Mouse (Mus musculus): ENCODE measurements around the gene Rabgef1. TPM values are rescaled to one million over a fixed set of nuclear protein-coding genes. Genes with fewer than 3 reads are reported as not detected.
A peak's percentile ranks its signal among the peaks of the same experiment; 100 is the strongest.

Rabgef1 gene
- polyA plus RNA-seq (2012; rRNA removed), result 16.4 and 17.6 TPM in 2 replicates

DNA sequence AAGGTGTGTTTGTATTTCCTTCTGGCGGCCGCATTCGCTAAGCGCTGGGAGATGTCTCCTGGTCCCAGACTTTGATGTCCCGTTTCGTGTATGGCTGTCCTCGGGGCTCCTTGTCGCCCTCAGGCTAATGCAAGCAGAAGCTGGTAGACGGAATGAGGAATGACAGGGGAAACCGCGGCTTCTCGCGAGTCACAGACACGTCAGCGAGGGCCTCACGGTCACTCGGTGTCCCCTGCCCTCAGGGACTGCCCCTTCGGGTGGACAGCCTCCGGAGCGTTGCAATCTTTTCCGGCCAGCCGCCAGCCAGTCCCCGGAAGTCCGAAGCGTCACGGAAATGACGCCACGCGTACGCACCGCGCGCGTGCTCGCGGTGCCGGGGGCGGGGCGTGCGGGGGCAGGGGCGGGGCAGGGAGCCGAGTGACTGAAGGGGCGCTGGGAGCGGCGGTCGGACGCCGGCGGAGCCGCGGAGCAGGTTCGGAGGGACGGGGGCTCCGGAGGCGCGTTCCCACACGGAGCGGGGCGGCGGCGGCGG lies at the start of gene Rabgef1:
Gene Rabgef1 (plus strand): TSS at position 376 of the 532 bp plus-strand sequence.
- Histone ChIP-seq H3K27ac (ENCODE audit: insufficient read depth, low read length) (peak within 1 kb of the TSS; percentile 94), H3K4me3 (ENCODE audit: extremely low read depth, insufficient read depth, insufficient read length) (peak within 1 kb of the TSS; percentile 79), H3K27me3 (ENCODE audit: control insufficient read depth, insufficient read depth, low read length) (no peaks in the 10 kb centered on the region), H3K36me3 (ENCODE audit: control insufficient read depth, insufficient read depth, low read length) (no peaks in the 10 kb centered on the region), H3K4me1 (ENCODE audit: control insufficient read depth, insufficient read depth, insufficient read length) (peaks cover 11% of the 10 kb centered on the region; the same call in 1 of the 2 replicates)
- WGBS, result 2% methylated on average over 46 of the region's 62 CpGs
- peak; percentile 70 to 84 for DNase-seq (ENCODE audit: low read depth in 1 of 2, low spot score in 2 of 2)
- TF ChIP-seq CTCF (IDR thresholded peaks at IDR 0.05; ENCODE audit: extremely low read depth, insufficient read depth, insufficient read length, insufficient replicate concordance) (no peak), POLR2A (IDR thresholded peaks at IDR 0.05; ENCODE audit: low read depth, low read length) (peak; percentile 97)

DNA sequence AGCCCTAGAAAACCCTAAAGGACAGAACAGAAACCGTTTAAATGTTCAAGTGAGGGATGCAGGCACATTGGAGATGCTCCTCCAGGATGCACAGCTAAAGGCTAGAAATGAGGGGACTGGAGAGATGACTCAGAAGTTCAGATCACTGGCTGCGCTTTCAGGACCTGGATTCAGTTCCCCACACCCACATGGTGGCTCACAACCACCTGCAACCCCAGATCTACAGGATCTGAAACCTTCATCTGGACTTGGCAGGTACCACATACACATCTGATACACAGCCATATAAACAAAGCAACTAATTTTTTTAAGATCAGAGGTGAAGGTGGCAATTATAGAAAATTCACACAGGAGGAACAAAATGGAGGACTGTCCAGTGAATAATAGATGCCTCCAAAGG lies 49.2 kb upstream of the Rabgef1 start:
- no peaks in the 10 kb centered on the region for H3K27me3 ChIP-seq (ENCODE audit: control insufficient read depth, insufficient read depth, low read length)
- no peak overlapping the region for H3K27ac ChIP-seq (ENCODE audit: insufficient read depth, low read length)
- H3K36me3 ChIP-seq (ENCODE audit: control insufficient read depth, insufficient read depth, low read length), result peaks cover 3% of the 10 kb centered on the region; the same call in 1 of the 2 replicates
- no peak for DNase-seq (ENCODE audit: low read depth in 1 of 2, low spot score in 2 of 2)
- H3K4me3 ChIP-seq (ENCODE audit: extremely low read depth, insufficient read depth, insufficient read length), result no peak overlapping the region
- 62% methylated on average over 2 of the region's 2 CpGs for WGBS
- H3K4me1 ChIP-seq (ENCODE audit: control insufficient read depth, insufficient read depth, insufficient read length), result no peaks in the 10 kb centered on the region; the same call in 1 of the 2 replicates
- TF ChIP-seq POLR2A (IDR thresholded peaks at IDR 0.05; ENCODE audit: low read depth, low read length) (no peak), CTCF (IDR thresholded peaks at IDR 0.05; ENCODE audit: extremely low read depth, insufficient read depth, insufficient read length, insufficient replicate concordance) (no peak)

DNA sequence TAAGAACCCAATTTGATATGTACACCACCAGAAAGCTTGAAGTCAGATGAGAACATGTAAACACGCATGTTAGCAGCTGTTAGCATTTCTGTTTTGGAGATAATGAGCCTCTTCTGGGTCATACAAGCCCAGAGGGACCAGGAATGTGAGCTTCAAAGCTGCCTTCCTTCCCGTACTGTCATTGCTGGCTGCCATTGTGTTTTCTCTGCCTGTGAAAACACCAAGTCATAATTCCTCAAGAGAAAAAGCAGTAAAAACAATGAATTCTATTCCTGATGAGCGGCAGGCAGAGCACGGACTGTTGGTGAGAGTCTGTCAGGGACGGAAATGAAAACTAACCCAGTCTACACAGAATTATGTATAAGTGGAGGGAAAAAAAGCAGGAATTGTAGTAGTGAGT lies 47.3 kb upstream of the Rabgef1 start:
- Histone ChIP-seq H3K27me3 (ENCODE audit: control insufficient read depth, insufficient read depth, low read length) (no peaks in the 10 kb centered on the region), H3K4me1 (ENCODE audit: control insufficient read depth, insufficient read depth, insufficient read length) (no peaks in the 10 kb centered on the region; the same call in 1 of the 2 replicates), H3K4me3 (ENCODE audit: extremely low read depth, insufficient read depth, insufficient read length) (no peak overlapping the region), H3K36me3 (ENCODE audit: control insufficient read depth, insufficient read depth, low read length) (peaks cover 3% of the 10 kb centered on the region; the same call in 1 of the 2 replicates), H3K27ac (ENCODE audit: insufficient read depth, low read length) (no peak overlapping the region)
- no peak for DNase-seq (ENCODE audit: low read depth in 1 of 2, low spot score in 2 of 2)
- 92% methylated on average over 5 of the region's 5 CpGs for WGBS
- TF ChIP-seq CTCF (IDR thresholded peaks at IDR 0.05; ENCODE audit: extremely low read depth, insufficient read depth, insufficient read length, insufficient replicate concordance) (no peak), POLR2A (IDR thresholded peaks at IDR 0.05; ENCODE audit: low read depth, low read length) (no peak)

DNA sequence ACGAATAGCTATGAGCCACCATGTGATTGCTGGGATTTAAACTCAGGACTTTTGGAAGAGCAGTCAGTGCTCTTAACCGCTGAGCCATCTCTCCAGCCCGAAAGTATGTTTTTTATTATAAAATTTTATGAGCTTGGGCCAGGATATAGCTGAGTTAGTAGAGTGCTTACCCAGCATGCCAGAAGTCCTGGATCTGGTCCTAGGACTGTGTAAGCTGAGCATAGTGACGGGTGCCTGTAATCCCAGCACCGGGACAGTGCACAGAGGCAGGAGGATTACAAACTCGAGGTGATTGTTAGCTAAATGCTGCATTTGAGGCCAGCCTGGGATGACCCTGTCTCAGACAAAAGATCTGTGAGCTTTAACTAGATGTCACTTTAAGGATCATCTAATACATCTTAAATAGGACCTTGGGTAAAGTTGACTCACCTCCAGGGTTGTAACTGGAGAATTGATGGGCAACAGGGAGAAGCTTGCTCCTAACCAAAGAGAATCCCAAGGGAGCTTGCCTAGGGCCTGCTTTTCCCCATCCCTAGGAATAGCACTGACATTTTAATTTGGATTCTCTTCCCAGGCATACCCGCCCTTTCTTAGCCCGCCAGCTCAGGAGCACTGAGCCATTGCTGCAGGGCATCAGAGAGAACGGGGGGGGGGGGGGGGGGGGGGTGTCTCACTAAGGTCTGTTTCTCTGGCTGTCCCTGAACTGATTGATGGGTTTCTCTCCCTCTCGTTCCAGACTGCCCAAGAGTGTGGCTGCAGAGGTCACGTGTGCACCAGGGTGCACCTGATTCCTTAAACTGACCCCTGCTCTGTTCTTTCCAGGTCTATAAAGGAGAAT lies 42.7 kb upstream of the Rabgef1 start:
- DNase-seq (ENCODE audit: low read depth in 1 of 2, low spot score in 2 of 2), result no peak
- Histone ChIP-seq H3K36me3 (ENCODE audit: control insufficient read depth, insufficient read depth, low read length) (peaks cover 7% of the 10 kb centered on the region), H3K4me3 (ENCODE audit: extremely low read depth, insufficient read depth, insufficient read length) (no peak overlapping the region), H3K27me3 (ENCODE audit: control insufficient read depth, insufficient read depth, low read length) (no peaks in the 10 kb centered on the region), H3K4me1 (ENCODE audit: control insufficient read depth, insufficient read depth, insufficient read length) (no peaks in the 10 kb centered on the region), H3K27ac (ENCODE audit: insufficient read depth, low read length) (no peak overlapping the region)
- WGBS, result 68% methylated on average over 11 of the region's 11 CpGs
- TF ChIP-seq POLR2A (IDR thresholded peaks at IDR 0.05; ENCODE audit: low read depth, low read length) (no peak), CTCF (IDR thresholded peaks at IDR 0.05; ENCODE audit: extremely low read depth, insufficient read depth, insufficient read length, insufficient replicate concordance) (no peak)

DNA sequence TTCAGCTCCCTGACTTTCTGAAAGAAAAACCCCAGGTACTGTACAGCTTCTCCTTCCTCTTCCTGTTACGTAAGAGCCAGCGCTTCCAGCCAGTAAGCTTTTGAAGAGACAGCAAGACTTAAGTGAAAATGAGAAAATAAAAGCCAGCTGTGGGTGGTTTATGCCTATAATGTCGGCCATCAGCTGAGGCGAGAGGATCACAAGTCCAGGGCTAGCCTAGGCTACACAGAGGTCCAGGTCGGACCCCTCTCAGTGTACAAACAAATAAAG lies 42.1 kb upstream of the Rabgef1 start:
- DNase-seq (ENCODE audit: low read depth in 1 of 2, low spot score in 2 of 2), result no peak
- Histone ChIP-seq H3K36me3 (ENCODE audit: control insufficient read depth, insufficient read depth, low read length) (peaks cover 7% of the 10 kb centered on the region), H3K4me1 (ENCODE audit: control insufficient read depth, insufficient read depth, insufficient read length) (no peaks in the 10 kb centered on the region), H3K4me3 (ENCODE audit: extremely low read depth, insufficient read depth, insufficient read length) (no peak overlapping the region), H3K27me3 (ENCODE audit: control insufficient read depth, insufficient read depth, low read length) (no peaks in the 10 kb centered on the region), H3K27ac (ENCODE audit: insufficient read depth, low read length) (no peak overlapping the region; the same call in 1 of the 2 replicates)
- TF ChIP-seq POLR2A (IDR thresholded peaks at IDR 0.05; ENCODE audit: low read depth, low read length), result no peak
- WGBS, result 52% methylated on average over 5 of the region's 5 CpGs

DNA sequence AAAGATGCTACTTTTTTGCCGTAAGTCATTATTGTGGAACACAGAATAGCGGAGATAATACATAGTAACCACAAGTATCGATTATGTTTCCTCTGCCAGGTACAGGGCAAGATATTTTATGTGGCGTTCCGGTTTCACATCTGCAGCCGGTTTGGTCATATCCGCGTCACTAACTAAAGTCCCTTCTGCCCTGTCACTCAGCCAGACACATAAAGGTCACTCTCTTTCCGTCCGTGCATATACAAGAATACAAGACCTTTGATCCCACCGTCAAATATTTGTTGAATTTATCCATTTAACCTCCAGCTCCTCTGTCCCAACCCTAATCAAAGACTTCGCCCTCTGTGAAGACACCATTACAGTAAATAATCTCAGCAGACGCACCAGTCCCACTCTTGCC lies 35.0 kb upstream of the Rabgef1 start:
- TF ChIP-seq POLR2A (IDR thresholded peaks at IDR 0.05; ENCODE audit: low read depth, low read length), result no peak
- TF ChIP-seq CTCF (IDR thresholded peaks at IDR 0.05; ENCODE audit: extremely low read depth, insufficient read depth, insufficient read length, insufficient replicate concordance), result no peak
- H3K4me1 ChIP-seq (ENCODE audit: control insufficient read depth, insufficient read depth, insufficient read length), result no peaks in the 10 kb centered on the region
- no peak overlapping the region for H3K27ac ChIP-seq (ENCODE audit: insufficient read depth, low read length)
- no peak overlapping the region for H3K4me3 ChIP-seq (ENCODE audit: extremely low read depth, insufficient read depth, insufficient read length)
- no peaks in the 10 kb centered on the region for H3K27me3 ChIP-seq (ENCODE audit: control insufficient read depth, insufficient read depth, low read length)
- WGBS, result 94% methylated on average over 13 of the region's 13 CpGs
- peaks cover 4% of the 10 kb centered on the region; the same call in 1 of the 2 replicates for H3K36me3 ChIP-seq (ENCODE audit: control insufficient read depth, insufficient read depth, low read length)
- DNase-seq (ENCODE audit: low read depth in 1 of 2, low spot score in 2 of 2), result no peak

DNA sequence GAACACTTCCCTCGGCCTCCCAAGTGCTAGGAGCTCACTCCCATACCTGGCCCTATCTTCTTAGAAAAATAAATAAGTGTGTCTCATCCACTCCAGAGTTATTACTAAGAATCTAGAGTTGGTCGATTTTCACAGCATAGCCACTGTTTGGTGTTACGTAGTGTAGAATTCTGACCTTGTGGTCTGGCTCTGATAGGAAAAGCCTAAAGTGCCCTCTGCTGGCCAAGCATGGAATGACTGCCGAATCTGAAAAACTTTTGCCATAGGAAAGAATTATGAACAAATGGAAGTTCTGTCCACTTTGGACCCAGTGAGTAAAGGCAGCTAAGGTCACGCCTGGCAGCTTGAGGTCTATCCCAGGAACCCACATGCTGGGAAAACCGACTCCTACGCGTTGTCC lies 32.2 kb upstream of the Rabgef1 start:
- Histone ChIP-seq H3K27me3 (ENCODE audit: control insufficient read depth, insufficient read depth, low read length) (no peaks in the 10 kb centered on the region), H3K4me3 (ENCODE audit: extremely low read depth, insufficient read depth, insufficient read length) (no peak overlapping the region), H3K27ac (ENCODE audit: insufficient read depth, low read length) (no peak overlapping the region), H3K4me1 (ENCODE audit: control insufficient read depth, insufficient read depth, insufficient read length) (peaks cover 3% of the 10 kb centered on the region; the same call in 1 of the 2 replicates), H3K36me3 (ENCODE audit: control insufficient read depth, insufficient read depth, low read length) (peaks cover 4% of the 10 kb centered on the region; the same call in 1 of the 2 replicates)
- 23% methylated on average over 8 of the region's 8 CpGs for WGBS
- peak; percentile 54; the same call in 1 of the 2 replicates for TF ChIP-seq CTCF (IDR thresholded peaks at IDR 0.05; ENCODE audit: extremely low read depth, insufficient read depth, insufficient read length, insufficient replicate concordance)
- TF ChIP-seq POLR2A (IDR thresholded peaks at IDR 0.05; ENCODE audit: low read depth, low read length), result no peak
- DNase-seq (ENCODE audit: low read depth in 1 of 2, low spot score in 2 of 2), result peak; percentile 47 to 67
